Mouse (Mus musculus): ENCODE results near the gene Ankrd9. TPM values are rescaled to one million over a fixed set of nuclear protein-coding genes. Genes with fewer than 3 reads are reported as not detected.

Ankrd9 gene
- total RNA-seq, 2 experiments from 2014 or later: 29.7 to 39.8 TPM

GRCm38 (mm10) chr12:110966079-110966478 is 12.8 kb downstream of the Ankrd9 start:
- DNase-seq (ENCODE audit: low spot score in 2 of 2): no peak

DNA sequence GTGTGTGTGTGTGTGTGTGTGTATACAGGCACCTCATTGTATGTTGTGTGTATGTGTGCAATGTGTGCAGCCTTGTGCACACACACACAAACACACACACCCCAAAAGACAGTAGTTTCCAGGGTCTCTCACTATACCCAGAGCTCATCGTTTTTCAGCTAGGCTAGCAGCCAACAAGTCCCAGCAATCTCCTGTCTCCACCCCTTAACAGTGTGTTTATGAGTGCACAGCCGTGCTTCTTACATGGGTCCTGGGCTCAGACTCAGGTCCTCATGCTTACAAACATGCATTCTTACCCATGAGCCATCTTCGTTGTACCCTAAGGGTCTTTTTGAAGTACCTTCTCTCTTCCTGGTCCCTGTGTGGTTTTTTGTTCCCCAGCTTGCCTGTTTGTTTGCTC is 13.3 kb downstream of the Ankrd9 start:
- DNase-seq (ENCODE audit: low spot score in 2 of 2): no peak

DNA sequence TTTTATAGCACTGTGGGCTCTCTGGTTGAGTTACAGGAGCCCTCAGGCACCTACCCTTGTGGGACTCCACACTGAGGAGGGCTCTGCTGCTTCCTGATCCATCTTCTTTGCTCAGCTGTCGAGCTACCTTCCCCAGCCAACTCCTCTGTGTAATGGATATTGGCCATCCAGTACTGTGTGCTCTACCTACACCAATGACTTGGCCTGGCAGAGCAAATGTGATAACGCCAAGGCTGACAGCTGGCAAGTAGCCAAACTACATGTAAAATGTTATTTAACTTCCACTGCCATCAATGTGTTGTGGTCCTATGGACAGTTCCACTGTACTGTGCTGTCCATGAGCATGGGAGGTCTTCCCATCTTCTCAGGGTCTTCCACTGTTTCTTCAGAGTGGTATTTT is 16.9 kb downstream of the Ankrd9 start:
- no peak for DNase-seq (ENCODE audit: low spot score in 2 of 2)

- no peak for DNase-seq (ENCODE audit: low spot score in 2 of 2)
These were observed 24.4 kb downstream of the Ankrd9 start for GRCm38 (mm10) chr12:110954351-110954991.

DNA sequence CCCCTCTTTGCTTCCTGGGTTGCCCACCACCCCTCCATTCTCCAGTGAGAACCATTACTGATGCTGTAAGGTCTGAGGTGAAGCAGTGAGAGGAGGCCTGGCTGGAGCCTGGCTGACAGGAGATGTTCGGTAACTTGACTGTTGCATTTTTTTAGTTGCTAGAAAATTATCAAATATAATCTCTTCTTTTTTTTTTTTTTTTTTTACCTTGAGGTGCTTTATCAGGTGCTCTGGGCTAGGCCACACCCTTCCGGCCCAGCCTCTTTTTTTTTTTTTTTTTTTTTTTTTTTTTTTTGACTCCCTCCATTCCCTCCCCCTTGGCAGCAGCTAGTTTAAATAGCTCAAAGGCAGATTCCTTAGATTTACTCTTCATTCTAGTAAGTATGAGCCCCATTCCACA is 24.9 kb downstream of the Ankrd9 start:
- DNase-seq (ENCODE audit: low spot score in 2 of 2): no peak

GRCm38 (mm10) chr12:110953443-110953842 is 25.4 kb downstream of the Ankrd9 start:
- DNase-seq (ENCODE audit: low spot score in 2 of 2): peak in 1 of 2 experiments; percentile 37

- DNase-seq (ENCODE audit: low spot score in 2 of 2): no peak
These were observed 26.0 kb downstream of the Ankrd9 start for GRCm38 (mm10) chr12:110952628-110953385.

DNA sequence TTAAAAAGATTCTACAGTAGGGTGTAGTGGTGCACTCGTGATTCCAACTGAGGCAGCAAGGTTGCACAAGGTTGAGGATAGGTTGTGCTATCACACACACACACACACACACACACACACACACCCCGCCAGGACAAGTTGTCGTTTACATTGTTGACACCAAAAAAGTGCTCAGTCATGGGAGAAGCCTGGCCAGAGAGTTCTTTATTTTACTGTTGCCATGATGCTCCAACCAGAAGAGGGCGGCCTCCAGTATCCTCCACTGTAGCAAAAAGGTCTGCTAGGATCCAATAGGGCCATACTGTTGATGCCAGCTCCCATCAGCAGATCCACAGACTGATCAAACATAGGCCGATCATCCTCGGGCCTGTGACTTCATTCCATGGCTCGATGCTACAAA is 27.6 kb downstream of the Ankrd9 start:
- no peak for DNase-seq (ENCODE audit: low spot score in 2 of 2)

- no peak for DNase-seq (ENCODE audit: low spot score in 2 of 2)
These were observed 28.7 kb downstream of the Ankrd9 start for GRCm38 (mm10) chr12:110950151-110950550.

DNA sequence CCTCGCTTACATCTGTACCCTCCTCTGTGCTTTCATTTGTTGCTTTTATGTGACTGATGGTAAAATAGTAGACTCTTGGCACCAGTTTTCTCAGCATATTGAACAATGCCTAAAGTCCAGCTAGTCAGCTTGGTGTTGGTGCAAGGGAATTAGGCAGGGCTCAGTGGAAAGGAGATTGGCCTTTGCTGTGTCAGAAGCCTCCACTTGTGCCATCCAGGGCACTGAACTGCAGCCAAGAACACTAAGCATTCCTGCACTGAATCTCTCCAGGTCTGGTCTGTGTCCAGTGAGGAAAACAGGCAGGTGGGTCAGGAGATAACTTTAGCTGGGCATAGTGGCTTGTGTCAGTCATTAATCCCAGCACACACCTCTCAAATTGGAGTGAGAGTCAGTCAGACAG is 29.4 kb downstream of the Ankrd9 start:
- no peak for DNase-seq (ENCODE audit: low spot score in 2 of 2)

- DNase-seq (ENCODE audit: low spot score in 2 of 2): no peak
These were observed 30.0 kb downstream of the Ankrd9 start for GRCm38 (mm10) chr12:110948910-110949201.

- no peak for DNase-seq (ENCODE audit: low spot score in 2 of 2)
These were observed 30.5 kb downstream of the Ankrd9 start for GRCm38 (mm10) chr12:110948082-110948909.

- no peak for DNase-seq (ENCODE audit: low spot score in 2 of 2)
These were observed 32.6 kb downstream of the Ankrd9 start for GRCm38 (mm10) chr12:110946216-110946615.

GRCm38 (mm10) chr12:110940869-110941268 is 38.0 kb downstream of the Ankrd9 start:
- DNase-seq (ENCODE audit: low spot score in 2 of 2): no peak

GRCm38 (mm10) chr12:110939385-110939784 is 39.5 kb downstream of the Ankrd9 start:
- DNase-seq (ENCODE audit: low spot score in 2 of 2): no peak

GRCm38 (mm10) chr12:110937496-110937895 is 41.3 kb downstream of the Ankrd9 start:
- DNase-seq (ENCODE audit: low spot score in 2 of 2): peak in 1 of 2 experiments; percentile 50

- peak; percentile 73 to 82 for DNase-seq (ENCODE audit: low spot score in 2 of 2)
These were observed 42.7 kb downstream of the Ankrd9 start for GRCm38 (mm10) chr12:110935983-110936620.

GRCm38 (mm10) chr12:110932820-110933219 is 46.0 kb downstream of the Ankrd9 start:
- no peak for DNase-seq (ENCODE audit: low spot score in 2 of 2)

Data from adrenal gland, adult 18-20 months (tissue).